Mouse (Mus musculus): ENCODE measurements at regions not wholly inside any gene's neighbourhood (a gene's known extent, or its start where the extent isn't known, plus 50 kb on each side); places are given as distances from the start of the nearest gene placed in this dataset.

GRCm38 (mm10) chr13:26350510-26350909 lies 419.5 kb downstream of the Hdgfl1 start:
- H3K27me3 ChIP-seq (replicated peaks; ENCODE audit: control insufficient read depth, insufficient read depth, low read length): no peaks in the 10 kb centered on the region
- no peak overlapping the region for H3K4me2 ChIP-seq (ENCODE audit: low read length)
- no peaks in the 10 kb centered on the region for H3K36me3 ChIP-seq (ENCODE audit: control insufficient read depth, insufficient read depth, low read length)
- no peak overlapping the region for H3K27ac ChIP-seq (ENCODE audit: low read depth)
- 82% methylated on average over 3 of the region's 3 CpGs for WGBS
- DNase-seq (ENCODE audit: low spot score): no peak
- no peak overlapping the region for H3K4me3 ChIP-seq (ENCODE audit: low read depth, low read length)
- no peak for ATAC-seq (replicated peaks; ENCODE audit: low FRiP score, low TSS enrichment, low read depth)
- no peak overlapping the region for H3K9ac ChIP-seq (ENCODE audit: low read length)
- H3K4me1 ChIP-seq (replicated peaks; ENCODE audit: control insufficient read depth, insufficient read depth, low read length): no peaks in the 10 kb centered on the region
- no peaks in the 10 kb centered on the region for H3K9me3 ChIP-seq (ENCODE audit: control insufficient read depth, low read length)

GRCm38 (mm10) chr13:26338795-26339194 lies 431.2 kb downstream of the Hdgfl1 start:
- H3K9ac ChIP-seq (ENCODE audit: low read length): no peak overlapping the region
- DNase-seq (ENCODE audit: low spot score): no peak
- no peak overlapping the region for H3K4me3 ChIP-seq (ENCODE audit: low read depth, low read length)
- H3K36me3 ChIP-seq (ENCODE audit: control insufficient read depth, insufficient read depth, low read length): no peaks in the 10 kb centered on the region
- no peaks in the 10 kb centered on the region for H3K27me3 ChIP-seq (replicated peaks; ENCODE audit: control insufficient read depth, insufficient read depth, low read length)
- H3K4me1 ChIP-seq (replicated peaks; ENCODE audit: control insufficient read depth, insufficient read depth, low read length): 0 out of 2 replicates have a peak, but pooled peaks cover 5% of the 10 kb centered on the region
- H3K9me3 ChIP-seq (ENCODE audit: control insufficient read depth, low read length): no peaks in the 10 kb centered on the region
- no peak overlapping the region for H3K27ac ChIP-seq (ENCODE audit: low read depth)
- WGBS: 47% methylated on average over 3 of the region's 3 CpGs
- no peak for ATAC-seq (replicated peaks; ENCODE audit: low FRiP score, low TSS enrichment, low read depth)
- H3K4me2 ChIP-seq (ENCODE audit: low read length): no peak overlapping the region

DNA sequence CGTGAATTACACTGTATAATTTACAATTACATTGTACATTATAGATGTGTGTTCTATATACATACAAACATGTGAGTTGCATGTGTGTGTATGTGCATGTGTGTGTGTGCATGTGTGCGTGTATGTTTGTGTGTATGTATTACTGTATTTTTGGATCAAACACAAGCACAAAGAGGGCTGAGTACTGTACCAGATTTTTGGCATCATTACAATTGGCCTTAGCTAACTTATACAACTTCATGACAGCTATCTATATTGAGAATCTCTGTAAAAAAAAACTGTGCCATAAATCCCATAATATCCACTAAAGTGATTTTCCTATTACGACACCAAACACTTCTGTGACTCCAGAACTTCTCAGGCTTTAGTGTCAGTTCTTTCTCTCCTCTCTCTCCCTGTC lies 444.9 kb downstream of the Hdgfl1 start:
- H3K9ac ChIP-seq (ENCODE audit: low read length): no peak overlapping the region
- ATAC-seq (replicated peaks; ENCODE audit: low FRiP score, low TSS enrichment, low read depth) (no peak), DNase-seq (ENCODE audit: low spot score) (no peak)
- H3K4me3 ChIP-seq (ENCODE audit: low read depth, low read length): no peak overlapping the region
- H3K27me3 ChIP-seq (replicated peaks; ENCODE audit: control insufficient read depth, insufficient read depth, low read length): no peaks in the 10 kb centered on the region
- H3K36me3 ChIP-seq (ENCODE audit: control insufficient read depth, insufficient read depth, low read length): no peaks in the 10 kb centered on the region
- no peaks in the 10 kb centered on the region for H3K4me1 ChIP-seq (replicated peaks; ENCODE audit: control insufficient read depth, insufficient read depth, low read length)
- H3K4me2 ChIP-seq (ENCODE audit: low read length): no peak overlapping the region
- H3K9me3 ChIP-seq (ENCODE audit: control insufficient read depth, low read length): no peaks in the 10 kb centered on the region
- H3K27ac ChIP-seq (ENCODE audit: low read depth): no peak overlapping the region
- WGBS: 79% methylated on average over 3 of the region's 3 CpGs

DNA sequence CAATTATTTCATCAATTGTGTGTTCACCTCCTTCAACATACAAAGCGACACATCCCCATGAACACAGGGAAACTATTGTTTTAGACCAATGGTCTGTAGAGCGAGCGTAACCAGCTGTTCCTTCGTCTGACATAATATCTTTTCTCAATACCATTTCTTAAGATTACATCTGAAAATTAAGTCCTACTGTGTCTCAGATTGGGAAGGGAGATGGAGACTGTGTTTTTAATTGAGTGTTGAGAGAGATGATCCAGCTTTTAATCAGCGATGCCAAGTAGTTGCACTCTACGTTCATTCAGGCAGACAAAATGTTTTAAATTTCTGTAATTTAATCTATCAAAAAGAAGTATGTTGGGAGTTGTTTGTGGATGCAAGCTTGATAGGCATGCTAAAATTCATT lies 445.3 kb downstream of the Hdgfl1 start:
- no peaks in the 10 kb centered on the region for H3K36me3 ChIP-seq (ENCODE audit: control insufficient read depth, insufficient read depth, low read length)
- WGBS: 86% methylated on average over 6 of the region's 6 CpGs
- H3K9me3 ChIP-seq (ENCODE audit: control insufficient read depth, low read length): no peaks in the 10 kb centered on the region
- H3K27me3 ChIP-seq (replicated peaks; ENCODE audit: control insufficient read depth, insufficient read depth, low read length): no peaks in the 10 kb centered on the region
- H3K4me3 ChIP-seq (ENCODE audit: low read depth, low read length): no peak overlapping the region
- no peak overlapping the region for H3K27ac ChIP-seq (ENCODE audit: low read depth)
- ATAC-seq (replicated peaks; ENCODE audit: low FRiP score, low TSS enrichment, low read depth) (no peak), DNase-seq (ENCODE audit: low spot score) (no peak)
- H3K4me1 ChIP-seq (replicated peaks; ENCODE audit: control insufficient read depth, insufficient read depth, low read length): no peaks in the 10 kb centered on the region
- H3K9ac ChIP-seq (ENCODE audit: low read length): no peak overlapping the region
- H3K4me2 ChIP-seq (ENCODE audit: low read length): no peak overlapping the region

GRCm38 (mm10) chr13:26318557-26318956 lies 451.4 kb downstream of the Hdgfl1 start:
- 61% methylated on average over 5 of the region's 5 CpGs for WGBS
- Histone ChIP-seq H3K4me3 (ENCODE audit: low read depth, low read length) (no peak overlapping the region), H3K27ac (ENCODE audit: low read depth) (no peak overlapping the region), H3K4me2 (ENCODE audit: low read length) (no peak overlapping the region), H3K4me1 (replicated peaks; ENCODE audit: control insufficient read depth, insufficient read depth, low read length) (no peaks in the 10 kb centered on the region), H3K9ac (ENCODE audit: low read length) (no peak overlapping the region), H3K9me3 (ENCODE audit: control insufficient read depth, low read length) (no peaks in the 10 kb centered on the region), H3K27me3 (replicated peaks; ENCODE audit: control insufficient read depth, insufficient read depth, low read length) (no peaks in the 10 kb centered on the region), H3K36me3 (ENCODE audit: control insufficient read depth, insufficient read depth, low read length) (no peaks in the 10 kb centered on the region)
- DNase-seq (ENCODE audit: low spot score): no peak
- no peak for ATAC-seq (replicated peaks; ENCODE audit: low FRiP score, low TSS enrichment, low read depth)

- ATAC-seq (replicated peaks; ENCODE audit: low FRiP score, low TSS enrichment, low read depth) (no peak), DNase-seq (ENCODE audit: low spot score) (no peak)
- 62% methylated on average over 7 of the region's 7 CpGs for WGBS
- no peaks in the 10 kb centered on the region for H3K27me3 ChIP-seq (replicated peaks; ENCODE audit: control insufficient read depth, insufficient read depth, low read length)
- H3K36me3 ChIP-seq (ENCODE audit: control insufficient read depth, insufficient read depth, low read length): no peaks in the 10 kb centered on the region
- no peaks in the 10 kb centered on the region for H3K4me1 ChIP-seq (replicated peaks; ENCODE audit: control insufficient read depth, insufficient read depth, low read length)
- no peak overlapping the region for H3K27ac ChIP-seq (ENCODE audit: low read depth)
- no peak overlapping the region for H3K9ac ChIP-seq (ENCODE audit: low read length)
- no peak overlapping the region for H3K4me2 ChIP-seq (ENCODE audit: low read length)
- H3K4me3 ChIP-seq (ENCODE audit: low read depth, low read length): no peak overlapping the region
- no peaks in the 10 kb centered on the region for H3K9me3 ChIP-seq (ENCODE audit: control insufficient read depth, low read length)
These were observed 457.5 kb downstream of the Hdgfl1 start for GRCm38 (mm10) chr13:26312246-26313010.

- no peaks in the 10 kb centered on the region for H3K9me3 ChIP-seq (ENCODE audit: control insufficient read depth, low read length)
- no peak overlapping the region for H3K27ac ChIP-seq (ENCODE audit: low read depth)
- DNase-seq (ENCODE audit: low spot score): no peak
- no peak overlapping the region for H3K9ac ChIP-seq (ENCODE audit: low read length)
- H3K27me3 ChIP-seq (replicated peaks; ENCODE audit: control insufficient read depth, insufficient read depth, low read length): no peaks in the 10 kb centered on the region
- H3K4me2 ChIP-seq (ENCODE audit: low read length): no peak overlapping the region
- no peak for ATAC-seq (replicated peaks; ENCODE audit: low FRiP score, low TSS enrichment, low read depth)
- peaks cover 5% of the 10 kb centered on the region for H3K4me1 ChIP-seq (replicated peaks; ENCODE audit: control insufficient read depth, insufficient read depth, low read length)
- no peaks in the 10 kb centered on the region for H3K36me3 ChIP-seq (ENCODE audit: control insufficient read depth, insufficient read depth, low read length)
- H3K4me3 ChIP-seq (ENCODE audit: low read depth, low read length): no peak overlapping the region
- WGBS: 65% methylated on average over 3 of the region's 3 CpGs
These were observed 485.9 kb downstream of the Hdgfl1 start for GRCm38 (mm10) chr13:26284073-26284444.

DNA sequence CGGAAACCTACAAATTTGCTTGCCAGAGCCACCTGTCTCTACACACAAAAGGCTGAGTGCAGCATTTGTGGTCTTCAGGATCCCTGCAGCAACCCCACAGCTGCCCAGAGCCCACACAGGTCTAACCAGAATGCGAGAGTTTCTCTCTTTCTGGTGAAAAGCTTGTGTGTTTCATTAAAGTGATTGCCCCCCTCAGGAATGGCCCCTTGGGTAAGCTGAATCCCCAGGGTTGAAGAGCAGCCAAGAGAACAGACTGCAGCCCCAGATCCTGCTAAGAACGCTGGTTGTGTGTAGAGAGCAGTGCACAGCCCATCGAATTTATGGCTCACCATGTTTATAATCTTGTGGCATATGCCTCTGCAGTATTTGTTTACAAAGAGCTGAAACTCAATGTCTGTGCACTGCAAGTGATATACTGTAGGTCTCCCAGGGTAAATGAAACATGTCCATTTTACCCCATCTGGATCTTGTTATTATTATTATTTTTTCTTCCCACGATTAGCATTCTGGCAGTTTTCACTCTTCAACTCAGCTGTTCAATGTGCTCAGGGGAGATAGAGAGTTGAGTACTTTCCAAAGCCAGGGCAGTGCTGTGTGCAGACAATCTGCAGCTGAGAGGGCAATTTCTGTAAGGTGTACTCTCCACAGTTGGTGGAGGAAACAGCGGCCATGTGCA lies 486.4 kb downstream of the Hdgfl1 start:
- no peaks in the 10 kb centered on the region for H3K9me3 ChIP-seq (ENCODE audit: control insufficient read depth, low read length)
- H3K27me3 ChIP-seq (replicated peaks; ENCODE audit: control insufficient read depth, insufficient read depth, low read length): no peaks in the 10 kb centered on the region
- ATAC-seq (replicated peaks; ENCODE audit: low FRiP score, low TSS enrichment, low read depth) (no peak), DNase-seq (ENCODE audit: low spot score) (no peak)
- H3K4me1 ChIP-seq (replicated peaks; ENCODE audit: control insufficient read depth, insufficient read depth, low read length): peaks cover 5% of the 10 kb centered on the region
- H3K36me3 ChIP-seq (ENCODE audit: control insufficient read depth, insufficient read depth, low read length): no peaks in the 10 kb centered on the region
- no peak overlapping the region for H3K4me2 ChIP-seq (ENCODE audit: low read length)
- H3K27ac ChIP-seq (ENCODE audit: low read depth): no peak overlapping the region
- H3K4me3 ChIP-seq (ENCODE audit: low read depth, low read length): no peak overlapping the region
- no peak overlapping the region for H3K9ac ChIP-seq (ENCODE audit: low read length)
- WGBS: 51% methylated on average over 6 of the region's 6 CpGs

GRCm38 (mm10) chr13:26282291-26282690 lies 487.7 kb downstream of the Hdgfl1 start:
- Histone ChIP-seq H3K36me3 (ENCODE audit: control insufficient read depth, insufficient read depth, low read length) (no peaks in the 10 kb centered on the region), H3K9me3 (ENCODE audit: control insufficient read depth, low read length) (no peaks in the 10 kb centered on the region), H3K27ac (ENCODE audit: low read depth) (no peak overlapping the region), H3K4me3 (ENCODE audit: low read depth, low read length) (no peak overlapping the region), H3K4me2 (ENCODE audit: low read length) (no peak overlapping the region), H3K9ac (ENCODE audit: low read length) (no peak overlapping the region), H3K27me3 (replicated peaks; ENCODE audit: control insufficient read depth, insufficient read depth, low read length) (no peaks in the 10 kb centered on the region), H3K4me1 (replicated peaks; ENCODE audit: control insufficient read depth, insufficient read depth, low read length) (peaks cover 5% of the 10 kb centered on the region)
- WGBS: 58% methylated on average over 3 of the region's 3 CpGs
- no peak for DNase-seq (ENCODE audit: low spot score)
- ATAC-seq (replicated peaks; ENCODE audit: low FRiP score, low TSS enrichment, low read depth): no peak
